Mouse (Mus musculus) limb, embryonic 14.5 days (tissue): ENCODE results near the gene Ctss. TPM values are rescaled to one million over a fixed set of nuclear protein-coding genes. Genes with fewer than 3 reads are reported as not detected.

Source experiments
- ATAC-seq: fragments of 200-750 bp; cut with Nextera tagmentation; 2 replicates; pipeline ENCODE4 v1.8.0; 2017; ENCODE audit warnings: low read depth, moderate number of reproducible peaks, moderate TSS enrichment; ENCODE audit not compliant: low FRiP score
- DNase-seq: peaks from one replicate; pipeline ENCODE4 v3.0.0-alpha.2; 2015; ENCODE audit warnings: low spot score
- H3K27ac ChIP-seq: fragments of 300-500 bp; sonication (generic); replicated peaks from 2 replicates; pipeline ENCODE4 v1.5.1; 2014; ENCODE audit warnings: low read depth, mild to moderate bottlenecking, low read length, moderate library complexity, mixed read lengths
- H3K27me3 ChIP-seq: fragments of 300-500 bp; sonication (generic); 2 replicates; pipeline ENCODE4 v1.6.1; 2014; ENCODE audit warnings: low read length, mixed read lengths; ENCODE audit not compliant: control insufficient read depth, insufficient read depth
- H3K36me3 ChIP-seq: fragments of 300-500 bp; sonication (generic); 2 replicates; pipeline ENCODE4 v1.6.1; 2014; ENCODE audit warnings: mild to moderate bottlenecking, low read length, moderate library complexity, mixed read lengths; ENCODE audit not compliant: control insufficient read depth, insufficient read depth
- H3K4me1 ChIP-seq: fragments of 300-500 bp; sonication (generic); 2 replicates; pipeline ENCODE4 v1.6.1; 2014; ENCODE audit warnings: antibody characterized with exemption, low read length, mixed read lengths; ENCODE audit not compliant: control insufficient read depth, insufficient read depth
- H3K4me2 ChIP-seq: fragments of 300-500 bp; sonication (generic); replicated peaks from 2 replicates; pipeline ENCODE4 v1.6.1; 2014; ENCODE audit warnings: low read depth, mild to moderate bottlenecking, low read length, moderate library complexity; ENCODE audit not compliant: severe bottlenecking
- H3K4me3 ChIP-seq: fragments of 300-500 bp; sonication (generic); replicated peaks from 2 replicates; pipeline ENCODE4 v1.5.1; 2014; ENCODE audit warnings: low read length
- H3K9ac ChIP-seq: fragments of 300-500 bp; sonication (generic); 2 replicates; pipeline ENCODE4 v1.6.1; 2014; ENCODE audit warnings: mild to moderate bottlenecking, low read depth, low read length, moderate library complexity; ENCODE audit not compliant: severe bottlenecking
- H3K9me3 ChIP-seq: fragments of 300-500 bp; sonication (generic); 2 replicates; pipeline ENCODE4 v1.6.1; 2016; ENCODE audit warnings: low read length; ENCODE audit not compliant: control insufficient read depth
- POLR2A ChIP-seq: fragments of 200-500 bp; IDR thresholded peaks from 2 replicates; pipeline ENCODE4 v1.8.0; 2012; ENCODE audit warnings: inconsistent platforms, mild to moderate bottlenecking, moderate library complexity, borderline replicate concordance; ENCODE audit not compliant: insufficient read depth, insufficient read length; ENCODE audit errors: extremely low read depth
- WGBS: fragments of 180-500 bp; shearing (Covaris S2); extraction: QIAGEN DNeasy Blood & Tissue Kit; methylation state at CpG from one replicate; pipeline ENCODE4 v1.1.7; 2014; 5-methylcytosine and 5-hydroxymethylcytosine counted together
- polyA plus RNA-seq, 2 experiments: library from polyadenylated mRNA; depleted of rRNA in 1 of 2; stranded (reverse) in 1 of 2; unstranded in 1 of 2; fragments of >200 nt; fragmentation: Nextera tagmentation in 1 of 2; extraction: Ambion mirVana in 1 of 2; gene quantifications; 2 replicates each; pipeline versions ENCODE4 v1.2.1 to v1.2.3; 2012 to 2014

Gene Ctss
- polyA plus RNA-seq, 2 experiments = 14.2 to 24.3 TPM

DNA sequence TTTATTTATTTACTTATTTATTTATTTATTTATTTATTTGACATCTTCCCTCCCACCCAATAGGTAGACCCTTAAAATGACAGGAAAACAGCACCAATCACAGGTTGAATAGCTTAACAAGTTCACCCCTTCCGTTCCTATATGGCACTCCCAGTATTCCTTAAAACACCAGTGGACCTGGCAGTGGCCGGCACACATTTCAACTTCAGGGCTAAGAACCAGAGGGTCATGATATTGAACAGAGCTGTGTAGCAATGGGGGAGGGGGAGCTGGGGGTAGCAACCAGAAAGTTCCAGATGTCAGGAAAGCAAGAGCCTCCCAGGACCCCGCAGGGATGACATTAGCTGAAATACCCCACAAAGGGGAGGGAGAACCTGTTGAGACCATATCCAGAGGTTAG is 6.5 kb upstream of the Ctss start:
- Histone ChIP-seq H3K36me3 (no peaks in the 10 kb centered on the region), H3K4me1 (peaks cover 3% of the 10 kb centered on the region; the same call in 1 of the 2 replicates), H3K9ac (no peak overlapping the region), H3K27ac (no peak overlapping the region), H3K27me3 (no peaks in the 10 kb centered on the region), H3K9me3 (no peaks in the 10 kb centered on the region), H3K4me2 (no peak overlapping the region), H3K4me3 (no peak overlapping the region)
- no peak for TF ChIP-seq POLR2A
- DNase-seq (no peak), ATAC-seq (no peak)
- WGBS = 77% methylated on average over 3 of the region's 3 CpGs

DNA sequence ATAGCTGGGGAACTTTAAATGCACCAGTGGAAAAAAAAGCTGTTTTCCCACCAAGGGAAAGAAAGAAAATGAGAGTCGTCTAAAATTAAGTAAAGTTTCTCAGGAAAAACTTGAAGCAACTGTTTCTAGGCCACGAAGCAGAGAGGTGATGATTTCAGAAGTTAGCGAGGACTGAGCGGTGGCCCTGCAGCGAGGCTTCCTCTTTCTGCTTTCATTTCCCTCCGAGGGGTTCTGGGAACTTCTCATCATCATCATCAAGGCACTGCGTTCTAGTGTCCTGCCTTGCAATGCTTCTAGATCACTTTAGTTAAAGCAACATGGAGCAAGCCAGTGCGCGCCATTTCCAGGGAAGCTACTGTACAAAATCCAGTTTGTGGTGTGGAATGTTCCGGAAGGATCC is 5.4 kb upstream of the Ctss start:
- TF ChIP-seq POLR2A = no peak
- Histone ChIP-seq H3K9me3 (no peaks in the 10 kb centered on the region), H3K27ac (no peak overlapping the region), H3K4me1 (peaks cover 3% of the 10 kb centered on the region; the same call in 1 of the 2 replicates), H3K4me2 (no peak overlapping the region), H3K9ac (no peak overlapping the region), H3K36me3 (no peaks in the 10 kb centered on the region), H3K27me3 (no peaks in the 10 kb centered on the region), H3K4me3 (no peak overlapping the region)
- no peak for DNase-seq
- no peak for ATAC-seq
- WGBS = 87% methylated on average over 10 of the region's 10 CpGs

DNA sequence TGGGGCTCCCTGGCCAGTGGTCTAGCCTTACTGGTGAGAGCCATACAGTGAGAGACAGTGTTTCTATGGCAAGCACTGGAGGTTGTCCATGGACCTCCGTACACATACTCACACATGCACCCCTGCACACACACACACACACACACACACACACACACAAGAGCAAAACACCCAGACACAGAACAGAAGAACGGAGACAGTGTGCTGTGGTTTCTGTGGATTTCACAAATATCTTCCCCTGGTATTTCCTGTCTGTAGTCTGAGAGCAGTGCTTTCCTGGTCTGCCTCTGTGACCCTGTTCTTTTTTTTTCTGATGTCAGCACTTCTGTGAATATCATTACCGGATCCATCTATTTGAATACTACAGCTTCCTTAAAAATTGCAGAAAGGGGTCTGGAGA is 2.9 kb upstream of the Ctss start:
- ATAC-seq = no peak
- DNase-seq = no peak
- Histone ChIP-seq H3K4me3 (no peak overlapping the region), H3K9ac (no peak overlapping the region), H3K27ac (no peak overlapping the region), H3K27me3 (no peaks in the 10 kb centered on the region), H3K4me1 (no peaks in the 10 kb centered on the region), H3K36me3 (no peaks in the 10 kb centered on the region), H3K4me2 (no peak overlapping the region), H3K9me3 (no peaks in the 10 kb centered on the region)
- no peak for TF ChIP-seq POLR2A
- WGBS = 65% methylated on average over 3 of the region's 3 CpGs

DNA sequence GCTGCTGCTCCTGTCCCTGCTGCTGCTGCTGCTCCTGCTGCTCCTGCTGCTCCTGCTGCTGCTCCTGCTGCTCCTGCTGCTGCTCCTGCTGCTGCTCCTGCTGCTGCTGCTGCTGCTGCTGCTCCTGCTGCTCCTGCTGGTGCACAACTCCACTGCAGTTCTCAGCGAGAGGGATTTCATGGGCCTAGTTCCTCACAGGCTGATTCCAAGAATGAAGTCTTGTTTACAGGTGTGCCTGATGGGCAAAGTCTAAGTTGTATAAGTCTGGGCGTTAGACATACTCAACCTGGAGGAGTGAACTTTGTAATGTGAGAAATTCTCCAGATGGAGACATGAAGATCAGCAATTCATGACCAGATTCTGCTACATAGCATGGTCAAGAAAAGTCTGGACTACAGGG is 1.9 kb upstream of the Ctss start:
- Histone ChIP-seq H3K9me3 (no peaks in the 10 kb centered on the region), H3K27me3 (no peaks in the 10 kb centered on the region), H3K27ac (no peak overlapping the region), H3K4me2 (no peak overlapping the region), H3K4me1 (no peaks in the 10 kb centered on the region), H3K36me3 (no peaks in the 10 kb centered on the region), H3K9ac (no peak overlapping the region), H3K4me3 (no peak overlapping the region)
- ATAC-seq (no peak), DNase-seq (no peak)
- TF ChIP-seq POLR2A = no peak
- WGBS = 71% methylated on average over 2 of the region's 2 CpGs

DNA sequence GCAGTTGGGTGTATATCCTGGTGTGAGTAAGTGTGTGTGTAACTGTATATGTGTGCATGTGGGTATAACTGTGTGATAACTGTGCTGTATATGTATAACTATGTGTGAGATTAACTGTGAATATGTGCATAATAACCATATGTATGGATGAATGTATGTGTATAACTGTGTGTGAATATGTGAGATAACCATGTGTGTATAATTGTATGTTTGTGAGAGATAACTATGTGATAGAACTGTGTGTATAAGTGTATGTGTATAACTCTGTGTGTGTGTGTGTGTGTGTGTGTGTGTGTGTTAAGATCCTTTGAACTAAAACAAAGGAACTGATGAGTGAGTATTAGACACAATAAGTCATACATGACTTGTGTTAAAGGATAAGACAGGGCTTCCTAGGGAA is 475 bp upstream of the Ctss start:
- no peak overlapping the region for H3K9ac ChIP-seq
- no peak overlapping the region for H3K4me2 ChIP-seq
- no peak for TF ChIP-seq POLR2A
- no peaks in the 10 kb centered on the region for H3K4me1 ChIP-seq
- H3K27me3 ChIP-seq = no peaks in the 10 kb centered on the region
- no peak overlapping the region for H3K27ac ChIP-seq
- DNase-seq (no peak), ATAC-seq (no peak)
- no peak overlapping the region for H3K4me3 ChIP-seq
- no peaks in the 10 kb centered on the region for H3K9me3 ChIP-seq
- H3K36me3 ChIP-seq = no peaks in the 10 kb centered on the region

DNA sequence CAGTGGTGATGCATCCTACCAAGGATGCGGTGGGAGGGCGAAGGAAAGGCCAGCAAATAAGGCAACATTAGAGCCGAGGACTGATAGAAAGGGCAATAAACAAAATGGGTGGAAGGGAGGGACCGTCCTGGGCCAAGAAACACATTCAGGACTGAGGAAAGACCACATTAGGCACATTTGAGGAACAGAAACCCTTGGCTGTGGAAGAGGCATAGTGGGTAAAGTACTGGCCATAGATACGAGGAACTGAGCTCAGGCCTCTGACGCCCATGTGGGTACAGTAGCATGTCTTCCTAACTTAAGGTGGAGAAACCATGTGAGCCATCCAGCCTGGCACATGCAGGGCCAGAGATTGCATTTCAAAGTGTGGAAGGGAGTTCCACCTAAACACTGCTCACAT is 3.2 kb downstream of the Ctss start:
- WGBS = 88% methylated on average over 6 of the region's 6 CpGs
- Histone ChIP-seq H3K9me3 (no peaks in the 10 kb centered on the region), H3K9ac (no peak overlapping the region), H3K4me2 (no peak overlapping the region), H3K36me3 (no peaks in the 10 kb centered on the region), H3K27ac (no peak overlapping the region), H3K27me3 (no peaks in the 10 kb centered on the region), H3K4me1 (no peaks in the 10 kb centered on the region), H3K4me3 (no peak overlapping the region)
- no peak for TF ChIP-seq POLR2A
- no peak for DNase-seq
- ATAC-seq = no peak
